Comparison of ENCODE assay signal across 10 mouse cellular contexts in genomic region chr2:148040236-148041121, GRCm38 (mm10). TPM values are rescaled to one million over a fixed set of nuclear protein-coding genes. Genes with fewer than 3 reads are reported as not detected.
DNase-seq lines count a peak whose midpoint lies in the region; ATAC-seq lines count a peak whose summit lies in the region.
"Had no signal": no experiment of that assay in that cellular context is flagged by ENCODE, and none has a peak within 500 bp of the region (broad histone marks: within the 10 kb centered on the region; RNA-seq: fewer than 3 reads in every experiment).

No protein-coding gene starts in this region.

- peaks cover 96% of the 10 kb centered on the region for H3K27me3 ChIP-seq in forebrain, embryonic 14.5 days (replicated peaks; ENCODE audit: control insufficient read depth, insufficient read depth, low read length)
- peaks cover 99% of the 10 kb centered on the region for H3K27me3 ChIP-seq in forebrain, embryonic 12.5 days
- H3K27me3 ChIP-seq in lung, embryonic 16.5 days (ENCODE audit: control insufficient read depth, insufficient read depth, low read depth, low read length), result peaks cover 65% of the 10 kb centered on the region
- peaks cover 100% of the 10 kb centered on the region for H3K27me3 ChIP-seq in limb, embryonic 10.5 days (ENCODE audit: low read depth, poor library complexity, severe bottlenecking)
- H3K27me3 ChIP-seq in stomach, embryonic 15.5 days (replicated peaks), result peaks cover 64% of the 10 kb centered on the region

- H3K4me1 ChIP-seq in forebrain, embryonic 14.5 days (ENCODE audit: control insufficient read depth, insufficient read depth, low read length), result no peaks in the 10 kb centered on the region
- peaks cover 19% of the 10 kb centered on the region for H3K4me1 ChIP-seq in forebrain, embryonic 12.5 days
- H3K4me1 ChIP-seq in lung, embryonic 16.5 days (replicated peaks; ENCODE audit: control insufficient read depth, insufficient read depth, low read length), result 0 out of 2 replicates have a peak, but pooled peaks cover 2% of the 10 kb centered on the region
- H3K4me1 ChIP-seq in limb, embryonic 10.5 days, result peaks cover 20% of the 10 kb centered on the region
- H3K4me1 ChIP-seq in stomach, embryonic 15.5 days, result peaks cover under 1% of the 10 kb centered on the region; the same call in 1 of the 2 replicates

- no peak overlapping the region for H3K4me2 ChIP-seq in forebrain, embryonic 14.5 days (ENCODE audit: low read length)
- H3K4me2 ChIP-seq in forebrain, embryonic 12.5 days, result no peak overlapping the region
- peak overlapping the region; percentile 48 for H3K4me2 ChIP-seq in lung, embryonic 16.5 days (ENCODE audit: low read depth, low read length)
- H3K4me2 ChIP-seq in stomach, embryonic 15.5 days, result peak overlapping the region; percentile 39

- H3K9ac ChIP-seq in forebrain, embryonic 14.5 days (ENCODE audit: low read length), result no peak overlapping the region
- H3K9ac ChIP-seq in forebrain, embryonic 12.5 days, result no peak overlapping the region
- H3K9ac ChIP-seq in lung, embryonic 16.5 days (ENCODE audit: low read length), result peak overlapping the region; percentile 78
- H3K9ac ChIP-seq in stomach, embryonic 15.5 days, result no peak overlapping the region

- no peak overlapping the region for H3K4me3 ChIP-seq in forebrain, embryonic 14.5 days (ENCODE audit: low read depth, low read length)
- H3K4me3 ChIP-seq in forebrain, embryonic 12.5 days (replicated peaks), result no peak overlapping the region
- peak overlapping the region; percentile 59 for H3K4me3 ChIP-seq in lung, embryonic 16.5 days (ENCODE audit: low read length)
- H3K4me3 ChIP-seq in limb, embryonic 10.5 days, result no peak overlapping the region
- peak overlapping the region; percentile 46 for H3K4me3 ChIP-seq in stomach, embryonic 15.5 days (replicated peaks)

- WGBS in forebrain, embryonic 14.5 days, result under 1% methylated on average over 37 of the region's 37 CpGs
- WGBS in forebrain, embryonic 12.5 days, result under 1% methylated on average over 37 of the region's 37 CpGs
- 2% methylated on average over 37 of the region's 37 CpGs for WGBS in lung, embryonic 16.5 days
- 1% methylated on average over 37 of the region's 37 CpGs for WGBS in limb, embryonic 10.5 days
- WGBS in stomach, embryonic 15.5 days, result 2% methylated on average over 37 of the region's 37 CpGs

- H3K36me3 ChIP-seq in forebrain, embryonic 14.5 days (ENCODE audit: control insufficient read depth, insufficient read depth, low read length), result no peaks in the 10 kb centered on the region
- H3K36me3 ChIP-seq in forebrain, embryonic 12.5 days (replicated peaks), result no peaks in the 10 kb centered on the region
- no peaks in the 10 kb centered on the region for H3K36me3 ChIP-seq in lung, embryonic 16.5 days (ENCODE audit: control insufficient read depth, insufficient read depth, low read length)
- no peaks in the 10 kb centered on the region for H3K36me3 ChIP-seq in limb, embryonic 10.5 days
- H3K36me3 ChIP-seq in stomach, embryonic 15.5 days, result no peaks in the 10 kb centered on the region

- no peaks in the 10 kb centered on the region for H3K9me3 ChIP-seq in forebrain, embryonic 14.5 days (replicated peaks; ENCODE audit: control insufficient read depth, low read length)
- no peaks in the 10 kb centered on the region for H3K9me3 ChIP-seq in forebrain, embryonic 12.5 days
- no peaks in the 10 kb centered on the region for H3K9me3 ChIP-seq in lung, embryonic 16.5 days (ENCODE audit: control insufficient read depth, low read length)
- no peaks in the 10 kb centered on the region for H3K9me3 ChIP-seq in limb, embryonic 10.5 days (replicated peaks)
- no peaks in the 10 kb centered on the region for H3K9me3 ChIP-seq in stomach, embryonic 15.5 days

- no peak overlapping the region for H3K27ac ChIP-seq in forebrain, embryonic 14.5 days (ENCODE audit: low read depth, low read length)
- H3K27ac ChIP-seq in forebrain, embryonic 12.5 days, result no peak overlapping the region
- peak overlapping the region; percentile 94 for H3K27ac ChIP-seq in lung, embryonic 16.5 days (ENCODE audit: low read length)
- H3K27ac ChIP-seq in limb, embryonic 10.5 days, result no peak overlapping the region
- peak overlapping the region; percentile 74 for H3K27ac ChIP-seq in stomach, embryonic 15.5 days

- ATAC-seq in forebrain, embryonic 14.5 days, result 0 out of 2 replicates have a peak, but pooled peaks have one; percentile 16
- no peak for ATAC-seq in forebrain, embryonic 12.5 days (ENCODE audit: low FRiP score)
- ATAC-seq in lung, embryonic 16.5 days (ENCODE audit: low read depth), result peak; percentile 49
- ATAC-seq in stomach, embryonic 15.5 days (ENCODE audit: insufficient read depth, low FRiP score, low read depth), result peak; percentile 40
- ATAC-seq in cerebellum, adult (ENCODE audit: insufficient number of reproducible peaks, low FRiP score, low TSS enrichment), result no peak

- no peak for DNase-seq in forebrain, embryonic 14.5 days (ENCODE audit: low spot score)
- no peak for DNase-seq in lung, postnatal 10 days
- peak; percentile 58 for DNase-seq in limb, embryonic 10.5 days (ENCODE audit: low spot score)
- DNase-seq in c-Kit-positive CD71-positive TER-119-positive erythroid progenitor cells, embryonic 14.5 days (ENCODE audit: low spot score), result no peak
- DNase-seq: kidney, postnatal 36 days; left cerebral cortex, postnatal 4 days had no signal

RNA-seq across cellular contexts. Expression of gene Foxa2, which starts 6.3 kb away (rescaled TPM):
- polyA plus RNA-seq in forebrain, embryonic 14.5 days (2014; fragmentation: Nextera tagmentation; extraction: Ambion mirVana), result 0.13 and 0.38 TPM in 2 replicates
- polyA plus RNA-seq in forebrain, embryonic 12.5 days (2016; fragmentation: Nextera tagmentation; extraction: Ambion mirVana), result 0.28 and 0.66 TPM in 2 replicates
- polyA plus RNA-seq in lung, embryonic 16.5 days (2015; fragmentation: Nextera tagmentation; extraction: Ambion mirVana), result 32.6 and 38.1 TPM in 2 replicates
- 0.16 TPM in 1 of 2 replicates, not detected in the other for polyA plus RNA-seq in limb, embryonic 10.5 days (2016; fragmentation: Nextera tagmentation; extraction: Ambion mirVana)
- 13.0 and 18.4 TPM in 2 replicates for polyA plus RNA-seq in stomach, embryonic 15.5 days (2015; fragmentation: Nextera tagmentation; extraction: Ambion mirVana)

Comparison
In these comparisons a context has a peak if more than half of its experiments do, and no peak if none do; other contexts are left out.
1. ATAC-seq: peak in forebrain, embryonic 14.5 days (single experiment), lung, embryonic 16.5 days (single experiment) and stomach, embryonic 15.5 days (single experiment); none in forebrain, embryonic 12.5 days (single experiment) and cerebellum, adult (single experiment).
2. H3K27ac ChIP-seq: peak in lung, embryonic 16.5 days (single experiment) and stomach, embryonic 15.5 days (single experiment); none in forebrain, embryonic 14.5 days (single experiment), forebrain, embryonic 12.5 days (single experiment) and limb, embryonic 10.5 days (single experiment).
3. H3K4me2 ChIP-seq: peak in lung, embryonic 16.5 days (single experiment) and stomach, embryonic 15.5 days (single experiment); none in forebrain, embryonic 14.5 days (single experiment) and forebrain, embryonic 12.5 days (single experiment).
4. H3K4me3 ChIP-seq: peak in lung, embryonic 16.5 days (single experiment) and stomach, embryonic 15.5 days (single experiment); none in forebrain, embryonic 14.5 days (single experiment), forebrain, embryonic 12.5 days (single experiment) and limb, embryonic 10.5 days (single experiment).